Mouse (Mus musculus) ES-Bruce4 (cell line): ENCODE measurements at regions not wholly inside any gene's neighbourhood (a gene's known extent, or its start where the extent isn't known, plus 50 kb on each side); places are given as distances from the start of the nearest gene placed in this dataset.

Experiments used
- H3K27ac ChIP-seq: 2 replicates; pipeline ENCODE4 v1.5.1; 2012; ENCODE audit warnings: low read length, inconsistent platforms; ENCODE audit not compliant: insufficient read depth
- H3K27me3 ChIP-seq: 2 replicates; pipeline ENCODE4 v1.6.1; 2012; ENCODE audit warnings: mild to moderate bottlenecking, low read length, inconsistent platforms; ENCODE audit not compliant: control insufficient read depth, poor library complexity, insufficient read depth, severe bottlenecking
- H3K36me3 ChIP-seq: 2 replicates; pipeline ENCODE4 v1.6.1; 2012; ENCODE audit warnings: inconsistent platforms, mild to moderate bottlenecking, low read length, moderate library complexity; ENCODE audit not compliant: control insufficient read depth, poor library complexity, insufficient read depth, severe bottlenecking
- H3K4me1 ChIP-seq: one replicate; pipeline ENCODE4 v1.8.1; 2011; ENCODE audit warnings: low read length; ENCODE audit not compliant: control insufficient read depth, insufficient read depth
- H3K4me3 ChIP-seq: 2 replicates; pipeline ENCODE4 v1.5.1; 2011; ENCODE audit warnings: low read depth, mild to moderate bottlenecking, low read length
- H3K9ac ChIP-seq: 2 replicates; pipeline ENCODE4 v1.6.1; 2012; ENCODE audit warnings: low read depth, mild to moderate bottlenecking, inconsistent platforms; ENCODE audit not compliant: poor library complexity, severe bottlenecking
- H3K9me3 ChIP-seq: replicated peaks from 2 replicates; pipeline ENCODE4 v1.6.1; 2012; ENCODE audit warnings: mild to moderate bottlenecking, low read length, inconsistent platforms; ENCODE audit not compliant: control insufficient read depth, poor library complexity, insufficient read depth, severe bottlenecking
- CTCF ChIP-seq: IDR thresholded peaks from one replicate; pipeline ENCODE4 v1.8.1; 2011; ENCODE audit warnings: low read depth, low read length
- EP300 ChIP-seq: IDR thresholded peaks from 2 replicates; pipeline ENCODE4 v1.6.1; 2011; ENCODE audit warnings: low read depth, low read length; ENCODE audit not compliant: insufficient read depth
- POLR2A ChIP-seq: IDR thresholded peaks from one replicate; pipeline ENCODE4 v1.8.1; 2011; ENCODE audit warnings: low read length; ENCODE audit not compliant: insufficient read depth

GRCm38 (mm10) chr12:48729851-48730250 is 652.6 kb upstream of the Foxg1 start:
- H3K4me1 ChIP-seq: no peaks in the 10 kb centered on the region
- H3K9ac ChIP-seq: no peak overlapping the region
- H3K4me3 ChIP-seq: no peak overlapping the region
- H3K27me3 ChIP-seq: no peaks in the 10 kb centered on the region
- TF ChIP-seq POLR2A (no peak), EP300 (no peak), CTCF (no peak)
- no peak overlapping the region for H3K27ac ChIP-seq
- H3K36me3 ChIP-seq: no peaks in the 10 kb centered on the region
- no peaks in the 10 kb centered on the region for H3K9me3 ChIP-seq

- H3K9me3 ChIP-seq: no peaks in the 10 kb centered on the region
- H3K27me3 ChIP-seq: no peaks in the 10 kb centered on the region
- no peak for TF ChIP-seq EP300
- no peak for TF ChIP-seq POLR2A
- TF ChIP-seq CTCF: no peak
- H3K9ac ChIP-seq: no peak overlapping the region
- no peaks in the 10 kb centered on the region for H3K36me3 ChIP-seq
- H3K4me1 ChIP-seq: no peaks in the 10 kb centered on the region
- no peak overlapping the region for H3K4me3 ChIP-seq
- H3K27ac ChIP-seq: no peak overlapping the region
Measured at GRCm38 (mm10) chr12:48758805-48759396, 623.6 kb upstream of the Foxg1 start.
